Mouse (Mus musculus): ENCODE data around the gene Slc39a11.

- no peak for TF ChIP-seq CTCF (IDR thresholded peaks at IDR 0.05)
- TF ChIP-seq EP300 (IDR thresholded peaks at IDR 0.05), result no peak
Measured at GRCm38 (mm10) chr11:113220649-113221048, 429.2 kb downstream of the Slc39a11 start.

Data from lung, postnatal 0 days (tissue).